Comparison of ENCODE assay signal across 20 mouse cellular contexts in the genomic region with DNA sequence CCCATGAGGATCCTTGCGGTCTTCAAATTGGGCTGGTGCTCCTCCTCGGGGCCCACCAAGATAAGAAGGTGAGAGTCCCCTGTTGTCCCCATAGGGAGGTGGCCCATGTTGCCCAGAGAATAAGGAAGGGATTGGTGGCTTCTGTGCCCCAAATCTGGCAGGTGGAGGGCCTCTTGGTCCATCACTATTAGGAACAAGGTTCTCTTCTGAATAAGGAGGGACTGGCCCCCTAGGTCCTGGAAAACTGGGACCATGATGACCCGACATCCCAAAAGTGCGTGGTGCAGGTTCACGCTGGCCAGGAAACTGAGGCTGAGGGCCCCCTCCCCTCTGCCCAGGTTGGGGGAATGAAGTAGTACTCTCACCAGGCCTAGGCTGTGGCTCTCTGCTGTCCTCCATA. TPM values are rescaled to one million over a fixed set of nuclear protein-coding genes. Genes with fewer than 3 reads are reported as not detected.
DNase-seq lines count a peak whose midpoint lies in the region; ATAC-seq lines count a peak whose summit lies in the region.
"Had no signal": no experiment of that assay in that cellular context is flagged by ENCODE, and none has a peak within 500 bp of the region (broad histone marks: within the 10 kb centered on the region; RNA-seq: fewer than 3 reads in every experiment).

No protein-coding gene starts in this region.

- H3K36me3 ChIP-seq in forebrain, embryonic 11.5 days (ENCODE audit: control insufficient read depth, insufficient read depth, low read length) = peaks cover 5% of the 10 kb centered on the region; the same call in 1 of the 2 replicates
- H3K36me3 ChIP-seq in forebrain, embryonic 13.5 days (ENCODE audit: poor library complexity, severe bottlenecking) = peaks cover 37% of the 10 kb centered on the region
- H3K36me3 ChIP-seq in heart, embryonic 15.5 days = peaks cover 21% of the 10 kb centered on the region
- H3K36me3 ChIP-seq in midbrain, embryonic 11.5 days (ENCODE audit: control insufficient read depth, insufficient read depth, low read length) = peaks cover 4% of the 10 kb centered on the region; the same call in 1 of the 2 replicates
- peaks cover 39% of the 10 kb centered on the region for H3K36me3 ChIP-seq in midbrain, embryonic 14.5 days (ENCODE audit: control insufficient read depth, insufficient read depth, low read length)

- no peak for ATAC-seq in forebrain, embryonic 11.5 days (replicated peaks; ENCODE audit: low FRiP score)
- ATAC-seq in forebrain, embryonic 13.5 days = no peak
- 0 out of 2 replicates have a peak, but pooled peaks have one; percentile 4 for ATAC-seq in heart, embryonic 15.5 days (replicated peaks; ENCODE audit: insufficient number of reproducible peaks, insufficient read depth, low FRiP score, low read depth)
- ATAC-seq in midbrain, embryonic 11.5 days (ENCODE audit: low FRiP score) = no peak
- ATAC-seq in midbrain, embryonic 14.5 days (ENCODE audit: low FRiP score, low TSS enrichment) = no peak
- ATAC-seq: forebrain, embryonic 14.5 days; forebrain, embryonic 16.5 days had no signal

- no peak overlapping the region for H3K4me3 ChIP-seq in forebrain, embryonic 11.5 days (ENCODE audit: low read depth, low read length)
- H3K4me3 ChIP-seq in forebrain, embryonic 13.5 days = no peak overlapping the region
- no peak overlapping the region for H3K4me3 ChIP-seq in heart, embryonic 15.5 days
- no peak overlapping the region for H3K4me3 ChIP-seq in midbrain, embryonic 11.5 days (ENCODE audit: low read depth, low read length)
- no peak overlapping the region for H3K4me3 ChIP-seq in midbrain, embryonic 14.5 days (replicated peaks; ENCODE audit: low read depth, low read length)
- H3K4me3 ChIP-seq: embryonic facial prominence, embryonic 12.5 days; embryonic facial prominence, embryonic 15.5 days; erythroblast, embryonic 14.5 days had no signal

- no peak overlapping the region for H3K9ac ChIP-seq in forebrain, embryonic 11.5 days (ENCODE audit: low read length)
- H3K9ac ChIP-seq in forebrain, embryonic 13.5 days = no peak overlapping the region
- no peak overlapping the region for H3K9ac ChIP-seq in heart, embryonic 15.5 days
- no peak overlapping the region for H3K9ac ChIP-seq in midbrain, embryonic 11.5 days (ENCODE audit: low read length)
- no peak overlapping the region for H3K9ac ChIP-seq in midbrain, embryonic 14.5 days (replicated peaks; ENCODE audit: low read length)
- H3K9ac ChIP-seq: embryonic facial prominence, embryonic 15.5 days had no signal

- H3K27ac ChIP-seq in forebrain, embryonic 11.5 days (ENCODE audit: low read depth, low read length) = no peak overlapping the region
- H3K27ac ChIP-seq in forebrain, embryonic 13.5 days = no peak overlapping the region
- no peak overlapping the region for H3K27ac ChIP-seq in heart, embryonic 15.5 days
- H3K27ac ChIP-seq in midbrain, embryonic 11.5 days (ENCODE audit: low read depth, low read length) = no peak overlapping the region
- no peak overlapping the region for H3K27ac ChIP-seq in midbrain, embryonic 14.5 days (replicated peaks; ENCODE audit: low read depth, low read length)
- H3K27ac ChIP-seq: embryonic facial prominence, embryonic 12.5 days; embryonic facial prominence, embryonic 15.5 days had no signal

- no peaks in the 10 kb centered on the region for H3K9me3 ChIP-seq in forebrain, embryonic 11.5 days (ENCODE audit: control insufficient read depth, low read length)
- H3K9me3 ChIP-seq in forebrain, embryonic 13.5 days (replicated peaks) = no peaks in the 10 kb centered on the region
- H3K9me3 ChIP-seq in heart, embryonic 15.5 days (replicated peaks) = no peaks in the 10 kb centered on the region
- H3K9me3 ChIP-seq in midbrain, embryonic 11.5 days (ENCODE audit: control insufficient read depth, low read length) = no peaks in the 10 kb centered on the region
- H3K9me3 ChIP-seq in midbrain, embryonic 14.5 days (ENCODE audit: control insufficient read depth, low read length) = no peaks in the 10 kb centered on the region
- H3K9me3 ChIP-seq: embryonic facial prominence, embryonic 12.5 days; embryonic facial prominence, embryonic 15.5 days; forebrain, embryonic 10.5 days had no signal

- DNase-seq in forebrain, embryonic 11.5 days (ENCODE audit: low spot score) = peak; percentile 47
- no peak for DNase-seq in heart, postnatal 10 days
- DNase-seq in midbrain, embryonic 11.5 days (ENCODE audit: low spot score, missing footprints) = peak; percentile 73
- DNase-seq in midbrain, embryonic 14.5 days = no peak
- DNase-seq: adrenal gland, adult 2 months; adrenal gland, postnatal 10 days; adrenal gland, postnatal 25 days; cerebellum, adult 11 months; embryo, embryonic 11 days had no signal

- intact Hi-C loops in heart, postnatal 10 days (cut with DNase I) = no loop called here

- WGBS in forebrain, embryonic 11.5 days = 97% methylated on average over 5 of the region's 5 CpGs
- 93% methylated on average over 5 of the region's 5 CpGs for WGBS in forebrain, embryonic 13.5 days
- 88% methylated on average over 5 of the region's 5 CpGs for WGBS in heart, embryonic 15.5 days
- 98% methylated on average over 5 of the region's 5 CpGs for WGBS in midbrain, embryonic 11.5 days
- 98% methylated on average over 5 of the region's 5 CpGs for WGBS in midbrain, embryonic 14.5 days

- H3K4me1 ChIP-seq in forebrain, embryonic 11.5 days (replicated peaks; ENCODE audit: control insufficient read depth, insufficient read depth, low read length) = 0 out of 2 replicates have a peak, but pooled peaks cover 6% of the 10 kb centered on the region
- H3K4me1 ChIP-seq in forebrain, embryonic 13.5 days = peaks cover 10% of the 10 kb centered on the region; the same call in 1 of the 2 replicates
- peaks cover 2% of the 10 kb centered on the region; the same call in 1 of the 2 replicates for H3K4me1 ChIP-seq in heart, embryonic 15.5 days (replicated peaks)
- H3K4me1 ChIP-seq in midbrain, embryonic 11.5 days (ENCODE audit: control insufficient read depth, insufficient read depth, low read length) = peaks cover 7% of the 10 kb centered on the region; the same call in 1 of the 2 replicates
- H3K4me1 ChIP-seq in midbrain, embryonic 14.5 days (ENCODE audit: control insufficient read depth, insufficient read depth, low read length) = no peaks in the 10 kb centered on the region

- no peak overlapping the region for H3K4me2 ChIP-seq in forebrain, embryonic 11.5 days (ENCODE audit: low read depth, low read length, severe bottlenecking)
- H3K4me2 ChIP-seq in forebrain, embryonic 13.5 days = no peak overlapping the region
- H3K4me2 ChIP-seq in heart, embryonic 15.5 days = no peak overlapping the region
- H3K4me2 ChIP-seq in midbrain, embryonic 11.5 days = no peak overlapping the region
- no peak overlapping the region for H3K4me2 ChIP-seq in midbrain, embryonic 14.5 days (ENCODE audit: low read length)
- H3K4me2 ChIP-seq: embryonic facial prominence, embryonic 15.5 days had no signal

- H3K27me3 ChIP-seq in forebrain, embryonic 11.5 days (ENCODE audit: control insufficient read depth, insufficient read depth, low read length) = no peaks in the 10 kb centered on the region; the same call in 1 of the 2 replicates
- H3K27me3 ChIP-seq in forebrain, embryonic 13.5 days = no peaks in the 10 kb centered on the region
- H3K27me3 ChIP-seq in heart, embryonic 15.5 days = no peaks in the 10 kb centered on the region
- H3K27me3 ChIP-seq in midbrain, embryonic 11.5 days (ENCODE audit: control insufficient read depth, insufficient read depth, low read length) = no peaks in the 10 kb centered on the region
- H3K27me3 ChIP-seq in midbrain, embryonic 14.5 days (ENCODE audit: control insufficient read depth, insufficient read depth, low read length) = no peaks in the 10 kb centered on the region

RNA-seq across cellular contexts. Expression of gene Tcfl5, which starts 18.0 kb away (rescaled TPM):
- polyA plus RNA-seq in forebrain, embryonic 11.5 days (2014; fragmentation: Nextera tagmentation; extraction: Ambion mirVana) = 0.17 and 0.23 TPM in 2 replicates
- polyA plus RNA-seq in forebrain, embryonic 13.5 days (2015; fragmentation: Nextera tagmentation; extraction: Ambion mirVana) = 0.08 TPM in 1 of 2 replicates, not detected in the other
- polyA plus RNA-seq in heart, embryonic 15.5 days (2015; fragmentation: Nextera tagmentation; extraction: Ambion mirVana) = 0.05 and 0.10 TPM in 2 replicates
- total RNA-seq in heart, postnatal 10 days (2021) = under 1 TPM in 1 of 2 experiments, not detected in 1; 0.22 TPM
- polyA plus RNA-seq in midbrain, embryonic 11.5 days (2014; fragmentation: Nextera tagmentation; extraction: Ambion mirVana) = 0.18 and 0.23 TPM in 2 replicates
- polyA plus RNA-seq in midbrain, embryonic 14.5 days (2014; fragmentation: Nextera tagmentation; extraction: Ambion mirVana) = 0.42 and 0.53 TPM in 2 replicates
- total RNA-seq: adrenal gland, adult 2 months; adrenal gland, postnatal 25 days; common myeloid progenitor, adult 5-6 weeks; MEL had no signal
- polyA plus RNA-seq: adrenal gland, adult 2 months; C2C12; erythroblast, embryonic 14.5 days had no signal

RNA-seq across cellular contexts. Expression of gene Dido1, which starts 49.3 kb away (rescaled TPM):
- 39.8 and 44.1 TPM in 2 replicates for polyA plus RNA-seq in forebrain, embryonic 11.5 days (2014; fragmentation: Nextera tagmentation; extraction: Ambion mirVana)
- polyA plus RNA-seq in forebrain, embryonic 13.5 days (2015; fragmentation: Nextera tagmentation; extraction: Ambion mirVana) = 33.4 and 35.7 TPM in 2 replicates
- polyA plus RNA-seq in heart, embryonic 15.5 days (2015; fragmentation: Nextera tagmentation; extraction: Ambion mirVana) = 14.0 and 19.0 TPM in 2 replicates
- 10 to 100 TPM; 40.6 to 42.8 TPM for total RNA-seq in heart, postnatal 10 days (2021)
- 28.8 and 30.5 TPM in 2 replicates for polyA plus RNA-seq in midbrain, embryonic 11.5 days (2014; fragmentation: Nextera tagmentation; extraction: Ambion mirVana)
- polyA plus RNA-seq in midbrain, embryonic 14.5 days (2014; fragmentation: Nextera tagmentation; extraction: Ambion mirVana) = 31.2 and 38.1 TPM in 2 replicates

RNA-seq across cellular contexts. Expression of gene Gid8, which starts 49.4 kb away (rescaled TPM):
- 58.1 and 64.5 TPM in 2 replicates for polyA plus RNA-seq in forebrain, embryonic 11.5 days (2014; fragmentation: Nextera tagmentation; extraction: Ambion mirVana)
- 55.3 and 56.3 TPM in 2 replicates for polyA plus RNA-seq in forebrain, embryonic 13.5 days (2015; fragmentation: Nextera tagmentation; extraction: Ambion mirVana)
- 45.3 and 47.4 TPM in 2 replicates for polyA plus RNA-seq in heart, embryonic 15.5 days (2015; fragmentation: Nextera tagmentation; extraction: Ambion mirVana)
- 10 to 100 TPM; 77.9 to 79.1 TPM for total RNA-seq in heart, postnatal 10 days (2021)
- polyA plus RNA-seq in midbrain, embryonic 11.5 days (2014; fragmentation: Nextera tagmentation; extraction: Ambion mirVana) = 63.3 and 63.4 TPM in 2 replicates
- 51.8 and 64.9 TPM in 2 replicates for polyA plus RNA-seq in midbrain, embryonic 14.5 days (2014; fragmentation: Nextera tagmentation; extraction: Ambion mirVana)

Comparison
In these comparisons a context has a peak if more than half of its experiments do, and no peak if none do; other contexts are left out.
1. DNase-seq: peak in forebrain, embryonic 11.5 days (single experiment) and midbrain, embryonic 11.5 days (single experiment); none in heart, postnatal 10 days (0 of 2) and midbrain, embryonic 14.5 days (single experiment).